Mouse (Mus musculus) erythroblast, adult 5-6 weeks (primary cell): ENCODE measurements around the gene Cd86. TPM values are rescaled to one million over a fixed set of nuclear protein-coding genes. Genes with fewer than 3 reads are reported as not detected.

Experiments used
- ATAC-seq: replicated peaks from 2 replicates; pipeline ENCODE4 v1.8.0; 2016; ENCODE audit warnings: moderate number of reproducible peaks, mild to moderate bottlenecking, moderate TSS enrichment, inconsistent platforms; ENCODE audit not compliant: poor library complexity, low FRiP score, severe bottlenecking
- total RNA-seq, 2 experiments: library from RNA; stranded (forward) in 1 of 2; stranded (reverse) in 1 of 2; fragments of 150-400 nt in 1 of 2; fragments of 200-764, 138-1000 nt in 1 of 2; gene quantifications; 2 replicates each; pipeline versions ENCODE4 v1.2.3 to v1.2.4; 2015 to 2017; ENCODE audit warnings: low replicate concordance in 2 of 2

The Cd86 gene
- total RNA-seq, 2 experiments from 2014 or later: 6.6 to 6.7 TPM

DNA sequence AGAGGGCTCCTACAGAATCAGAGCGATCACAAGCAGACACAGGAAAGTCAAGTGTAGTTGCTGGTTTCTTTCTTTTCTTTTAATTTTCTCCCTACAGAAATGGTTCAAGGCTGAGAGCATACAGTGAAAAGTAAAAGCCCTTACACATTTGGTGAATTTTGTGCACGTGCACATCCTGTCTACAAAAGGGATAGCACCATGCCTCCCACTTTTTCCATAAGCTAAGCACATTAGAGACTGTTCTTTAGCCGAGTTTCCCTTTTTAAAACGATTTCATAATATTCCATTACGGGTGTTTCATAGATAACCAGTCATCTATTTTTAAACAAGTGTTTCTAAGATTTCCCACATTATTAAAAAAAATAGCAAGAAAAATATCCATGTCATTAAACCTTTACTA lies 2.4 kb downstream of the Cd86 start:
- no peak for ATAC-seq

DNA sequence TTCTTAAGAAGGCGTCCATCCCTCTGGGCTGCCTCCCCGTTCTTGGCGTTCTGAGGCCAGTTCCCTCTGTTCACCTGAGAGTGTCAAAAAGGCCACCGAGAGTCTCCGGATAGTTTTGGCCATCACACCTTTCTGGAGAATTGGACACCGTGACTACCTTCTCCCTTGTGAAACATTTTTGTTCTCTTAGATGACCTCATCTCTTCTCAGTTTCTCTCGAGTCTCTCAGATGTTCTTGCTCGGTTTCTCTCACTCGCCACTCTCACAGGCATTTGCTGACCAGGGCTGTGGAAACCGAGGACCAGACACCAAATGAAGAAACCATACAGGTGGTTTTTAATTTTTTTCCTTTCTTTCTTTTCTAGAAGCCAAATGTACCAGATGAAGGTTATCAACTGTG lies 4.6 kb downstream of the Cd86 start:
- no peak for ATAC-seq

DNA sequence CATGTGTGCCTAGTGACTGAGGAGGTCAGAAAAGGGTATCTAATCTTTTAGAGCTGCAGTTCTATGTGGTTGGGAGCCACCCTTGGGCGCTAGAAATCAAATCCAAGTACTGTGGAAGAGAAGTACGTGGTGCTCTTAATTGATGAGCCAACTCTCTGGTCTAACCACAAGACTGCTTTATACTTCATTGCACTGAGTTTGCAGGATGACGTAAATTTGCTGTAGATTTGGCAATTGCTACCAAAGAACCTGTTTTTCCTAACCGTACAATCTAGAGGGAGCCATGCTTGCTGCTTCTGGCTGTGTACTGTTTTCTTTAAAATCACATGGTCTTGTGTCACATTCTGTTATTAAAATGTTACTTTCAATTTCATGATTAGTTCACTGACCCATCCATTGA lies 10.0 kb downstream of the Cd86 start:
- ATAC-seq: no peak

- ATAC-seq: no peak
Measured at GRCm38 (mm10) chr16:36655199-36655598, 10.7 kb downstream of the Cd86 start.

GRCm38 (mm10) chr16:36651174-36651766 lies 14.6 kb downstream of the Cd86 start:
- ATAC-seq: no peak

GRCm38 (mm10) chr16:36650511-36650910 lies 15.4 kb downstream of the Cd86 start:
- ATAC-seq: no peak

GRCm38 (mm10) chr16:36649304-36649703 lies 16.6 kb downstream of the Cd86 start:
- no peak for ATAC-seq

DNA sequence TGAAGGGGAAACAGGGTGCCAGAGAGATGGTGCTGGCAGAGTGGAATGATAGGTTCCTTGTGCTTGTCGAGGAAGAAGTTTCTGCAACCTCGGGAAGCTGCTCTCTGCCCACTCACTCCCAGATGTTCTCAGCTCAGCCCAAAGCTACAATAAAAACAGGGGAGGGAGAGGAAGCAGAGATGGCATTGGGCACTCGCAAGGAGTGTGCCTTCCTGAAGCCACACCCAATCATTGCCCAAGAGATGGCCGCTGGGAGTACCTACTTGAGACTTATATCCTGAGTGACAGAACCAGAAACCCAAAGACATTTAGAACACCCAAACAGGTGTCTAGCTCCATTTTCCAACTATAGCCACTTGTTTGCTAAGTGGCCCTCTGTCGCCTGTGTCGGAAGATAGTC lies 20.8 kb downstream of the Cd86 start:
- ATAC-seq: no peak

- ATAC-seq: no peak
Measured at GRCm38 (mm10) chr16:36642696-36643046, 23.2 kb downstream of the Cd86 start.

DNA sequence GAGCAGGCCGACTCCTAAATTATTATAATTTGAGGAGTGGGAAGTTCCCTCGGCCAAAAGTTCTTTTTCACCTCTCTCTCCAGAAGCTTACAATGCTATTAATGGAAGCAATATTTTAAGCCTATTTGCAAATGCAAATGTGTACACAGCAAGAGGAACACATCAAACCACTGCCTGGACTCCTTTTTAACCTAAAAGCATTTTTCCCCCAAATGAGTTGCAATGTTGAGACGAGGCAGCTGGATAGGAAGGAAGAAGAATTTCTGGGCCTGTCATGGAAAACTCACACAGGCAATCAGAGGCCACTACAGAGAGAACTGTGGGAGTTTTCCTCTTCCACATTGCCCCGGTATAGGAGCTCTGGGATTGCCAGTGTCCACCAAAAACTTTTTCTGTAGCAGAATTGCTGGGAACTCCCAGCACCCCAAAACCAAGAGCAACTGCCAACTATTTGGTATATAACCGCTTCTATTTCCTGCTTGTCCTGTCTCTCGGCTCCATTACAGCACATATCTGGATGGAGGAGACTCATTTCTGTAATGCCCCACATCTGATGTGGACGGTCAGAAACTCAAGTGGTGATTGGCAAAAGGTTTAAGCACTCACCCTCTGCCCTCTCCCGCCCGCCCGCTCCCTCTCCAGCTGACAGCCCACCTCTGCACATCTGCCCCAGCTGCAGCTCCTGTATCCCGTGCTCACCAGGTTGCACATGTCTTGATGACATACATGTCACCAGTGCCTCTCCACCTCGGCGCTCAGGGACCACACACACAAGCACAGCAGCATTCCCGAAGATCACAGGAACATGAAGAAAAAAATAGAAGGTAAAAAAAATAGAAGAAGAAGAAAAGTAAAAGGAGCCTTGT lies 23.8 kb downstream of the Cd86 start:
- no peak for ATAC-seq

- no peak for ATAC-seq
Measured at GRCm38 (mm10) chr16:36640993-36641392, 24.9 kb downstream of the Cd86 start.

DNA sequence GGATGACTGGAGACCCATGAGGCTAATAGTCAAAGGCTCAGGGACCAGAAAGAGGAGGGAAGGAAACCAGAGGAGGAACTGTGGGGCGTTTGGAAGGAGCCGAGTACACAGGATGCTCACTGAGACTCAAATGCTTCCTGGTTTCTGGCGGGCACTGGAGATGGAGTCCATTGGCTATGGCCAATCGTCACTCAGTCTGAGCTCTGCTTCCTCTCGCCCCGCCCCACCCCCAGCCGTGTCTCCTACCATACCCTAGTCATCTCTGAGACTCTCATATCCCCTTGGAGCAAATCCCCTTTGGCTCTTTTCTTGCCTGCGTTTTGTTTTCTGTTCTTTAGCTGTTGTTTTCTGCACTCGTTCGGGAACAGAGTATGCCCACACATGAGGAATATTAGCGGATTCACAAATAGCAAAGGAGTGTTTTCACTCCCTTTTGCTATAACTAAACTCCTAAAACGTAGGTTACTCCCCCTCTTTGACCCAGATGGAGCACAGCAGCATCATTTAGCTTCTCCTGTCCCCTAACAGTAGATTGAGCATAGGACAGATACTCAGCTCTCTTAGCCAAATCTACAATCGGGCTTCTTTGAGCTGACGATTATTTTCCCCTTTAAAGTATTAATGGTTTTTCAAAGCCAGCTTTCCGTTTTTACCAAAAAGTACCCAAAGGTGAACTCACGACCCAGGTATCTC lies 25.9 kb downstream of the Cd86 start:
- ATAC-seq: no peak

DNA sequence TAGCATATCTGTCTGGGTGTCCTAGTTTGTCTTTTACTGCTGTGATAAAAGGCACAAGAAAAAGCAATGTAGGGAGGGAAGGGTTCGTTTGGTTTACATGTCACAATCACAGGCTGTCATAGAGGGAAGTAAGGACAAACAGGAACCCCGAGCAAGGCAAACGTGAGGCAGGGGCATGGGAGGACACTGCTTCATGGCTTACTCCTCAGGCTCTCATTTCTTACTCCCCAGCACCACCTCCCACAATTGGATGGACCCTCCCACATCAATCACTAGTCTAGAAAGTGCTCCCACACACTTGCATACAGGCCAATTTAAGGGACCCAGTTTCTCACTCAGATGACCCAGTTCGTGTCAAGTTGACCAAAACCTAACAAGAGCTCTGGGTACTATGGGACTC lies 29.1 kb downstream of the Cd86 start:
- no peak for ATAC-seq

DNA sequence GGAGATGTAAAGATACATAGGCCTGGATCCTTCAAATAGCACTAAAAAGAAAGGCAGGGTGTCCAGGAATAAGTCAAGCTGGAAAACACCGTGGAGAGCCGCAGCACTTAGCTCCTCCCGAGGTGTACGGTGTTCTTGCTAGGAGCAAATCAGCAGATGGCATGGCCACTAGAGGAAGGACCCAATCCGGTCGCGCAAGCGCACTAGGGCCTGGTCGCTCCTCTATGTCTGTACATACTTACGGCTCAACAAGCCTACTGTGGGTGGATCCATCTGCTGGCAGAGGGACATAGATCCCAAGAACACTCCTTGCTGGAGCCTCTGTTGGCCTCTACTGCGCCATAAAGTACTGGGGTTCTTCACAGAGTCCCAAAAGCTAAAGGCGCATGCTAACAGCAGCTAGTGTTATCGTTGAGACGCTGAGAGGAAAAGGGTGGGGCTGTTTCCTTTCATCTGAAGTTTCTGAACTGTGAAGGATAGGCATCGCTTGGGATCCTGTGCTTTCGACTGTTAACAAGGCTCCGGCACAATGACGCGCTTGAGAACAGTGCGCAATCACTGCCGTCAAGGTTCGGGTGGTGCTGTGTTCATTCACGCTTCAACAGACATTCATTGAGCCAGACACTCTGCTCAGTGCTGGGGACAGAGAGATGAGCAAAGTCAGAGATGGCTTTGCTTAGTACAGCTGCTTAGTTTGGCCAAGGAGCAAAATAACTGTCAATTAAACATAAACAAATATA lies 30.7 kb downstream of the Cd86 start:
- ATAC-seq: no peak

DNA sequence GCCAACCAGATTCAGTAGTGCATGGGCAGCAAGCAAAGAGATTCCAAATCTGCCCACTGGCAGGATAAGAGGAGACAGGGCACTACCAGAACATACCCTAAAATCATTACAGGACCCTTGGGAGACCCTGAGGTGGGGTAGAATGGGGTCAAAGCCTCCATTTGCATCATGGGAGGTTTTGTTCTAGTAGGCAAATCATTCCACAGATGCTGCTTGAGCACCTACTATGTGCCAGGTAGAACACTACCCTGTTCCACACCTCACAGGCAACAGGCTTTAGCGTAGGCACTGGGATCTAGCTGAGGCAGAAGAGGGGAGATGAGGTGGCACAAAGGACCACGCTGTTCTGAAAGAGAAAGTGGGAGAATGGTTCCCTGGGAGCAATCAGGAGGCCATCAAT lies 31.5 kb downstream of the Cd86 start:
- ATAC-seq: no peak

GRCm38 (mm10) chr16:36632229-36632628 lies 33.7 kb downstream of the Cd86 start:
- ATAC-seq: no peak

- ATAC-seq: no peak
Measured at GRCm38 (mm10) chr16:36631607-36632006, 34.3 kb downstream of the Cd86 start.

GRCm38 (mm10) chr16:36627740-36628139 lies 38.1 kb downstream of the Cd86 start:
- no peak for ATAC-seq

DNA sequence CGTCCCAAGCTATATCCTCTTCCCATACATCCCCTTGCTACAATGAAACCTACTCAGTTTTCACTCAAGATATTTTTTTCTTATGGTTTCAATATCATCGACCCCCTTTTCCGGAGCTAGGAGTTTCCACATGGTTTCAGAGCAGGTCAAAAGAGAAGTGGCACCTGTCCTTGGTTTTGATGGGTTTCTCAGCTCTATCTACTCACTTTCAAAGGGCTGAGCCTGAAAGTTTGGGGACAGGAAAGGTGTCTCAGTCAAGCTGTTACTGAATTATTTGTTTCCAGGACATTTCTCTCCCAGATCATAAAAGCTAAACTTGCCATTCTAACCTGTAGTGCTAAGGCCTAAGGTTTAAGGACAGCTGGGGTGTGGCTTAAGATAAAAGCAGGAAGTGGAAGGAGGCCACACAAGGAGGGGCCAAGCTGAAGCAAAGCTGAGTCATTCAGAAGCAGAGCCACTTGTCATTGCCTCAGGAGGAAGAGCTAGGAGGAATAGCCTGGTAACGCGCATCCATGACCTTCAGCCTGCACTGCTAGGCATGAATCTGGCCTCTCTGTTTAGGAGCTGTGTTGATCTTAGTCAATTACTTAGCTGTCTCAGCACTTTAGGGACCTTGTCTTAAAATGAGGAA lies 39.2 kb downstream of the Cd86 start:
- no peak; the same call in 1 of the 2 replicates for ATAC-seq

DNA sequence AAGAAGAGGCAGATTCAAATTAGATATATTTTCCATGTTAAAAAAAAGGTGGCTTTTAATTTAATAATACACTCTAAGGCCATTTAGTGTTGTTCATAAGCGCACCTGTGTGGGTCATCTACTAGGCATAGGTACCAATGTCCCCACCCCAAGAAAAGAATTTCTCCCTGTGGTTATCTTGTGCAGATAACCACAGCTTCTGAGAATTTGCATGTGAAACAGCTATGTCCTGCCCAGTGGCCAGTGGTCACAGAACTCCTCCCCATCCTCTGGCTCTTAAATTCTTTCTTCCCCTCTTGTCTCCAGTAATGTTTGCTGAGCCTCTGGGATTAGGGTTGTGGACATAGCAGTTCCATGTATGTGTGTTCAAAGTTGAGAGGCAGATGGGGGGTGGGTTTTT lies 40.0 kb downstream of the Cd86 start:
- no peak for ATAC-seq
